Mouse (Mus musculus) liver, embryonic 14.5 days (tissue): Measurements from ENCODE around the gene Kank1.

Experiments used
- CTCF ChIP-seq: IDR thresholded peaks from 2 replicates; pipeline ENCODE4 v1.5.1; 2016; ENCODE audit warnings: antibody characterized with exemption, low read depth, control low read depth
- EP300 ChIP-seq: IDR thresholded peaks from 2 replicates; pipeline ENCODE4 v1.6.1; 2016; ENCODE audit warnings: antibody characterized with exemption, low read depth

DNA sequence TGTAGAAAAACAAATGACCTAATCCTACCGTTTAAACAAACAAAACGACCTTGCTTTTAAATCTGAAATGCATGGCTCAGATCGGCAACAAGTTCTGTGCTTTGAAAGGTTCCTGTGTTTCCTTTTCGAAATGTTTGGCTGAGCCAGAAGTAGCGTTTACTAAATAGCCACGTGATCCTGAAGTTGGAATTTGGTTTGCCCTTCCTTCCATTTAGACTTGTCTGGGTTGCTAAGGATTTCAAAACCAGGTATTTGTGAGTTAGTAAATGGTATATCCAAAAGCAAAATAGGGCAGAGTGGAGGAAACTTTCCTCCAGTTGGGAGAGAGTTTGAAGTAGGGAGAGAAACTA, 171.1 kb downstream of the Kank1 start:
- TF ChIP-seq CTCF (no peak), EP300 (no peak)
